Mouse (Mus musculus) limb, embryonic 14.5 days (tissue): Measurements from ENCODE around the gene Ncan. TPM values are rescaled to one million over a fixed set of nuclear protein-coding genes. Genes with fewer than 3 reads are reported as not detected.
A peak's percentile ranks its signal among the peaks of the same experiment; 100 is the strongest.

Source experiments
- ATAC-seq: fragments of 200-750 bp; cut with Nextera tagmentation; 2 replicates; pipeline ENCODE4 v1.8.0; 2017; ENCODE audit warnings: low read depth, moderate number of reproducible peaks, moderate TSS enrichment; ENCODE audit not compliant: low FRiP score
- DNase-seq: peaks from one replicate; pipeline ENCODE4 v3.0.0-alpha.2; 2015; ENCODE audit warnings: low spot score
- H3K27ac ChIP-seq: fragments of 300-500 bp; sonication (generic); replicated peaks from 2 replicates; pipeline ENCODE4 v1.5.1; 2014; ENCODE audit warnings: low read depth, mild to moderate bottlenecking, low read length, moderate library complexity, mixed read lengths
- H3K27me3 ChIP-seq: fragments of 300-500 bp; sonication (generic); 2 replicates; pipeline ENCODE4 v1.6.1; 2014; ENCODE audit warnings: low read length, mixed read lengths; ENCODE audit not compliant: control insufficient read depth, insufficient read depth
- H3K36me3 ChIP-seq: fragments of 300-500 bp; sonication (generic); 2 replicates; pipeline ENCODE4 v1.6.1; 2014; ENCODE audit warnings: mild to moderate bottlenecking, low read length, moderate library complexity, mixed read lengths; ENCODE audit not compliant: control insufficient read depth, insufficient read depth
- H3K4me1 ChIP-seq: fragments of 300-500 bp; sonication (generic); 2 replicates; pipeline ENCODE4 v1.6.1; 2014; ENCODE audit warnings: antibody characterized with exemption, low read length, mixed read lengths; ENCODE audit not compliant: control insufficient read depth, insufficient read depth
- H3K4me2 ChIP-seq: fragments of 300-500 bp; sonication (generic); replicated peaks from 2 replicates; pipeline ENCODE4 v1.6.1; 2014; ENCODE audit warnings: low read depth, mild to moderate bottlenecking, low read length, moderate library complexity; ENCODE audit not compliant: severe bottlenecking
- H3K4me3 ChIP-seq: fragments of 300-500 bp; sonication (generic); replicated peaks from 2 replicates; pipeline ENCODE4 v1.5.1; 2014; ENCODE audit warnings: low read length
- H3K9ac ChIP-seq: fragments of 300-500 bp; sonication (generic); 2 replicates; pipeline ENCODE4 v1.6.1; 2014; ENCODE audit warnings: mild to moderate bottlenecking, low read depth, low read length, moderate library complexity; ENCODE audit not compliant: severe bottlenecking
- H3K9me3 ChIP-seq: fragments of 300-500 bp; sonication (generic); 2 replicates; pipeline ENCODE4 v1.6.1; 2016; ENCODE audit warnings: low read length; ENCODE audit not compliant: control insufficient read depth
- POLR2A ChIP-seq: fragments of 200-500 bp; IDR thresholded peaks from 2 replicates; pipeline ENCODE4 v1.8.0; 2012; ENCODE audit warnings: inconsistent platforms, mild to moderate bottlenecking, moderate library complexity, borderline replicate concordance; ENCODE audit not compliant: insufficient read depth, insufficient read length; ENCODE audit errors: extremely low read depth
- WGBS: fragments of 180-500 bp; shearing (Covaris S2); extraction: QIAGEN DNeasy Blood & Tissue Kit; methylation state at CpG from one replicate; pipeline ENCODE4 v1.1.7; 2014; 5-methylcytosine and 5-hydroxymethylcytosine counted together
- polyA plus RNA-seq, 2 experiments: library from polyadenylated mRNA; depleted of rRNA in 1 of 2; stranded (reverse) in 1 of 2; unstranded in 1 of 2; fragments of >200 nt; fragmentation: Nextera tagmentation in 1 of 2; extraction: Ambion mirVana in 1 of 2; gene quantifications; 2 replicates each; pipeline versions ENCODE4 v1.2.1 to v1.2.3; 2012 to 2014

Gene Ncan
- polyA plus RNA-seq, 2 experiments, result 0.25 to 0.59 TPM

- ATAC-seq (no peak), DNase-seq (no peak)
- peaks cover 13% of the 10 kb centered on the region for H3K36me3 ChIP-seq
- 78% methylated on average over 3 of the region's 3 CpGs for WGBS
- no peaks in the 10 kb centered on the region for H3K9me3 ChIP-seq
- H3K27ac ChIP-seq, result no peak overlapping the region
- H3K27me3 ChIP-seq, result no peaks in the 10 kb centered on the region
- no peak overlapping the region for H3K4me2 ChIP-seq
- H3K4me1 ChIP-seq, result 0 out of 2 replicates have a peak, but pooled peaks cover 6% of the 10 kb centered on the region
- no peak overlapping the region for H3K4me3 ChIP-seq
- no peak for TF ChIP-seq POLR2A
- no peak overlapping the region for H3K9ac ChIP-seq
Observed at GRCm38 (mm10) chr8:70128435-70128834, 7.8 kb upstream of the Ncan start.

- H3K27me3 ChIP-seq, result peaks cover 2% of the 10 kb centered on the region
- H3K4me1 ChIP-seq, result 0 out of 2 replicates have a peak, but pooled peaks cover 3% of the 10 kb centered on the region
- DNase-seq (no peak), ATAC-seq (no peak)
- H3K4me3 ChIP-seq, result no peak overlapping the region
- 64% methylated on average over 8 of the region's 8 CpGs for WGBS
- no peak overlapping the region for H3K27ac ChIP-seq
- no peaks in the 10 kb centered on the region for H3K9me3 ChIP-seq
- H3K36me3 ChIP-seq, result no peaks in the 10 kb centered on the region
- no peak for TF ChIP-seq POLR2A
- H3K4me2 ChIP-seq, result no peak overlapping the region
- no peak overlapping the region for H3K9ac ChIP-seq
Observed at GRCm38 (mm10) chr8:70124992-70125391, 4.3 kb upstream of the Ncan start.

- Histone ChIP-seq H3K4me1 (0 out of 2 replicates have a peak, but pooled peaks cover 3% of the 10 kb centered on the region), H3K9ac (no peak overlapping the region), H3K9me3 (no peaks in the 10 kb centered on the region), H3K4me2 (no peak overlapping the region), H3K27ac (no peak overlapping the region), H3K27me3 (peaks cover 21% of the 10 kb centered on the region), H3K4me3 (no peak overlapping the region), H3K36me3 (no peaks in the 10 kb centered on the region)
- no peak for ATAC-seq
- TF ChIP-seq POLR2A, result no peak
- no peak for DNase-seq
- WGBS, result 53% methylated on average over 2 of the region's 2 CpGs
Observed at GRCm38 (mm10) chr8:70122863-70123262, 2.2 kb upstream of the Ncan start.

- Histone ChIP-seq H3K4me2 (no peak overlapping the region), H3K4me1 (0 out of 2 replicates have a peak, but pooled peaks cover 3% of the 10 kb centered on the region), H3K9me3 (no peaks in the 10 kb centered on the region), H3K36me3 (no peaks in the 10 kb centered on the region), H3K27ac (no peak overlapping the region), H3K9ac (no peak overlapping the region), H3K4me3 (no peak overlapping the region), H3K27me3 (peaks cover 46% of the 10 kb centered on the region)
- 12% methylated on average over 17 of the region's 17 CpGs for WGBS
- DNase-seq (no peak), ATAC-seq (no peak)
- no peak for TF ChIP-seq POLR2A
Observed at GRCm38 (mm10) chr8:70118726-70119700, 1.7 kb downstream of the Ncan start.

- no peak for ATAC-seq
- H3K4me2 ChIP-seq, result no peak overlapping the region
- no peak overlapping the region for H3K27ac ChIP-seq
- 0 out of 2 replicates have a peak, but pooled peaks cover 3% of the 10 kb centered on the region for H3K4me1 ChIP-seq
- no peaks in the 10 kb centered on the region for H3K9me3 ChIP-seq
- H3K36me3 ChIP-seq, result no peaks in the 10 kb centered on the region
- H3K27me3 ChIP-seq, result peaks cover 59% of the 10 kb centered on the region
- WGBS, result 10% methylated on average over 9 of the region's 9 CpGs
- H3K9ac ChIP-seq, result no peak overlapping the region
- TF ChIP-seq POLR2A, result no peak
- no peak overlapping the region for H3K4me3 ChIP-seq
- peak; percentile 79 for DNase-seq
Observed at GRCm38 (mm10) chr8:70117611-70118010, 3.1 kb downstream of the Ncan start.
